Mouse (Mus musculus) neural tube, embryonic 15.5 days (tissue): ENCODE data around the gene Slc13a1. TPM values are rescaled to one million over a fixed set of nuclear protein-coding genes. Genes with fewer than 3 reads are reported as not detected.
A peak's percentile ranks its signal among the peaks of the same experiment; 100 is the strongest.
"Not testable (repeated sequence)": the region's sequence is repeated elsewhere in the genome, so short reads cannot be mapped to it uniquely, and the experiment has no call there.

Experiments
- ATAC-seq: fragments of 200-750 bp; cut with Nextera tagmentation; 2 replicates; pipeline ENCODE4 v1.8.0; 2017; ENCODE audit warnings: mild to moderate bottlenecking, moderate TSS enrichment, moderate library complexity; ENCODE audit not compliant: low FRiP score
- H3K27ac ChIP-seq: fragments of 300-500 bp; sonication (generic); replicated peaks from 2 replicates; pipeline ENCODE4 v1.5.1; 2015; ENCODE audit warnings: mild to moderate bottlenecking, inconsistent platforms
- H3K27me3 ChIP-seq: fragments of 300-500 bp; sonication (generic); replicated peaks from 2 replicates; pipeline ENCODE4 v1.6.1; 2015; ENCODE audit warnings: inconsistent platforms
- H3K36me3 ChIP-seq: fragments of 300-500 bp; sonication (generic); 2 replicates; pipeline ENCODE4 v1.6.1; 2015; ENCODE audit warnings: inconsistent platforms
- H3K4me1 ChIP-seq: fragments of 300-500 bp; sonication (generic); 2 replicates; pipeline ENCODE4 v1.6.1; 2015; ENCODE audit warnings: inconsistent platforms
- H3K4me2 ChIP-seq: fragments of 300-500 bp; sonication (generic); 2 replicates; pipeline ENCODE4 v1.6.1; 2015; ENCODE audit warnings: inconsistent platforms, mild to moderate bottlenecking, moderate library complexity
- H3K4me3 ChIP-seq: fragments of 300-500 bp; sonication (generic); replicated peaks from 2 replicates; pipeline ENCODE4 v1.5.1; 2015; ENCODE audit warnings: mild to moderate bottlenecking, inconsistent platforms
- H3K9ac ChIP-seq: fragments of 300-500 bp; sonication (generic); replicated peaks from 2 replicates; pipeline ENCODE4 v1.6.1; 2015; ENCODE audit warnings: mild to moderate bottlenecking, inconsistent platforms
- H3K9me3 ChIP-seq: fragments of 300-500 bp; sonication (generic); replicated peaks from 2 replicates; pipeline ENCODE4 v1.6.1; 2016; ENCODE audit warnings: inconsistent platforms
- WGBS: fragments of 180-500 bp; shearing (Covaris S2); methylation state at CpG from one replicate; pipeline ENCODE4 v1.1.7; 2015; ENCODE audit warnings: mixed read lengths; 5-methylcytosine and 5-hydroxymethylcytosine counted together
- polyA plus RNA-seq: library from polyadenylated mRNA; unstranded; fragments of >200 nt; fragmentation: Nextera tagmentation; extraction: Ambion mirVana; gene quantifications from 2 replicates; pipeline ENCODE4 v1.2.1, GENCODE M21; 2015

Slc13a1 gene
- 0.18 and 0.19 TPM in 2 replicates for polyA plus RNA-seq

DNA sequence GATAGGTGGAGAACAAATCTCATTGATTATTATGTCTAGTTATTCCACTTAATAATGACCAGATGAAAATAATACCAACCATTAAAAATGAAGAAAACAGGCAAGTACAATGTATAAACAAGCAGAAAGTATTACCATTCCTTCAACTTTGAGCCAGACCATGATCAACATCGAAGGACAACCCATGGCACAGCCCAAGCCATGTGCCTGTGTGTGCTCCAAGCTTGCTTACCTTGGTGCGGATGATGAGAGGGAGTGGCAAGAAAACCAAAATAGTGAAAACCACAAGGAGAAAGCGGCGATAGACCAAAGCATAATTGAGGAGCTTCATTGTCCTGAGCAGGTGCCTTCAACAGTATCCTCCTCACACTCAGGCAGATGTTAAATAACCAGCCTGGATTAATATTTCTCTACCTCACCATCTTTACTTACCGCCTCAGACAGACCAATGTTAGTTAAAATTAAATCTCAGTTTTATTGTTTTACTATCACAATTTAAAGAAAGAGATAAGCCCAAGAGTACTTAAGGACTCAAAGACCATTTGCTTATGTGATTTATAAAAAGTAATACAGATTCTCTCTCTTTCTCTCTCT, at the start of gene Slc13a1:
Gene Slc13a1, minus strand, starts transcription at position 359 of the 594 bp plus-strand sequence.
- Histone ChIP-seq H3K4me1 (no peaks in the 10 kb centered on the region), H3K9ac (no peak within 1 kb of the TSS), H3K27me3 (no peaks in the 10 kb centered on the region), H3K4me3 (no peak within 1 kb of the TSS), H3K9me3 (no peaks in the 10 kb centered on the region), H3K36me3 (no peaks in the 10 kb centered on the region), H3K27ac (no peak within 1 kb of the TSS), H3K4me2 (no peak within 1 kb of the TSS)
- 94% methylated on average over 5 of the region's 5 CpGs for WGBS
- no peak for ATAC-seq

- WGBS, result 87% methylated on average over 3 of the region's 3 CpGs
- no peaks in the 10 kb centered on the region for H3K4me1 ChIP-seq
- H3K4me3 ChIP-seq, result no peak overlapping the region
- H3K27ac ChIP-seq, result no peak overlapping the region
- H3K9ac ChIP-seq, result no peak overlapping the region
- H3K36me3 ChIP-seq, result no peaks in the 10 kb centered on the region
- no peak overlapping the region for H3K4me2 ChIP-seq
- ATAC-seq, result no peak
- no peaks in the 10 kb centered on the region for H3K9me3 ChIP-seq
- H3K27me3 ChIP-seq, result no peaks in the 10 kb centered on the region
These were observed 40.0 kb upstream of the Slc13a1 start for GRCm38 (mm10) chr6:24207866-24208265.

- Histone ChIP-seq H3K27ac (no peak overlapping the region), H3K4me1 (peaks cover 9% of the 10 kb centered on the region; the same call in 1 of the 2 replicates), H3K9me3 (no peaks in the 10 kb centered on the region), H3K36me3 (no peaks in the 10 kb centered on the region), H3K4me3 (no peak overlapping the region), H3K27me3 (no peaks in the 10 kb centered on the region), H3K4me2 (no peak overlapping the region), H3K9ac (no peak overlapping the region)
- no peak for ATAC-seq
- WGBS, result 87% methylated on average over 6 of the region's 6 CpGs
These were observed 34.3 kb upstream of the Slc13a1 start for GRCm38 (mm10) chr6:24202226-24202625.

- ATAC-seq, result peak; percentile 89
- Histone ChIP-seq H3K27me3 (no peaks in the 10 kb centered on the region), H3K4me2 (peak overlapping the region; percentile 41), H3K9me3 (no peaks in the 10 kb centered on the region), H3K4me3 (0 out of 2 replicates have a peak overlapping the region, but pooled peaks have one; percentile 3), H3K9ac (no peak overlapping the region), H3K27ac (peak overlapping the region; percentile 58), H3K4me1 (peaks cover 9% of the 10 kb centered on the region; the same call in 1 of the 2 replicates), H3K36me3 (no peaks in the 10 kb centered on the region)
- WGBS, result 15% methylated on average over 12 of the region's 12 CpGs
These were observed 33.0 kb upstream of the Slc13a1 start for GRCm38 (mm10) chr6:24200644-24201484.

DNA sequence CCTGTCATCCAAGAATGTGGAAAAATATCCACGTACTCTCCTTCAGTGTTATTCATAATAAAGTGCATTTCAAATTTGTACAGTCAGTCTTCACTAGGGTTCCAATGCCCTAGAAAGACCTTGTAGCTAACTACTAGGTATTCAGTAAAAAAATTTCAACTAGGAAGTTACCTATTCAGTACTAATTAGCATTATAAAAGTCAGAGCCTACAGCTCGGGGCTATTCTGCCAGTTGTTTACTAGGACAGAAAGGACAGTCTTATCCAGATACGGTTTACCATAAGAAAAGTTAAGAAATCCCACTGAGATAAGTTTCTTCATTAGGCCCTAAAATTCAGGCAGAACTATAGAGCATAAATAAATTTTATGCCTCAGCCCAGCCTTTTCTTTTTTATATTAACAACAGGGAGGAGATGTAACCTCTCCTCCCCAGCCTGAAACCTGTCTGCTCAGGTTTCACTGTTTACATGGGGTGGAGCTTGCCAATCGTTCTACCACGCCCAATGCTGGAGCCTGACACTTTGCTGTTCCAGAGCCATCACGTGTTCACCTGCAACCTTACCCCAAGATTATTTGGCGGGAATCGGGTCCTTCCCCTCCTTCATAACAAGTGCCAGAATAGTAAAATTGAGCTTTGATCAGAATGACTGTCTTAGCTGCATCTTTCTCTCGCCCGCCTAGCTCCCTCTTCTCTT, 29.8 kb upstream of the Slc13a1 start:
- not testable (repeated sequence) for H3K4me2 ChIP-seq, H3K27me3 ChIP-seq, ATAC-seq, H3K4me3 ChIP-seq, H3K4me1 ChIP-seq, H3K9me3 ChIP-seq, H3K27ac ChIP-seq, H3K9ac ChIP-seq, H3K36me3 ChIP-seq
- WGBS, result 80% methylated on average over 10 of the region's 10 CpGs

- not testable (repeated sequence) for H3K9ac ChIP-seq, ATAC-seq, H3K36me3 ChIP-seq, H3K4me3 ChIP-seq, H3K27me3 ChIP-seq, H3K9me3 ChIP-seq, H3K4me1 ChIP-seq, H3K27ac ChIP-seq, H3K4me2 ChIP-seq
- WGBS, result 49% methylated on average over 5 of the region's 5 CpGs
These were observed 28.5 kb upstream of the Slc13a1 start for GRCm38 (mm10) chr6:24196406-24196805.

DNA sequence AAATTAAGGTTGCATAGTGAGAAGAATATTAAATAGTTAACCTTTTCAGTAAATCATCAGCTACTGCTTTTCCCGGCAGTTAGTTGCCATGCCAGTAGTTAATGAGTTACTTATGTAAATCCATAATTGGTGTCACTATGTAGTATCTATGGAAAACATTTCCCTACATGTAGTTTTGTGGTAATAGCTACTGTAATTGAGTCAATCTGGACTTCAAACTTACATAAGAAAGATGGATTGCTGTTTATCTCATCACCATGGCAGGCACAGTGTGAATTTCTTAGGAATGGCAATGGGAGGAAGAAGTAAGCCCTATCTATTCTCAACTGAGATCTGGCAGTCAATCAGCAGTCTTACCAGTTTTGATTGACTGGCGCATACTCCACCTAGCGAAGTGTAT, 15.5 kb upstream of the Slc13a1 start:
- Histone ChIP-seq H3K36me3 (no peaks in the 10 kb centered on the region), H3K27ac (no peak overlapping the region), H3K4me3 (no peak overlapping the region), H3K9me3 (no peaks in the 10 kb centered on the region), H3K4me2 (no peak overlapping the region), H3K9ac (no peak overlapping the region), H3K27me3 (no peaks in the 10 kb centered on the region), H3K4me1 (no peaks in the 10 kb centered on the region)
- no peak for ATAC-seq
- WGBS, result 82% methylated on average over 3 of the region's 3 CpGs

GRCm38 (mm10) chr6:24175393-24175792, 7.5 kb upstream of the Slc13a1 start:
- H3K9me3 ChIP-seq, result no peaks in the 10 kb centered on the region
- no peak overlapping the region for H3K27ac ChIP-seq
- no peaks in the 10 kb centered on the region for H3K36me3 ChIP-seq
- H3K27me3 ChIP-seq, result no peaks in the 10 kb centered on the region
- H3K9ac ChIP-seq, result no peak overlapping the region
- WGBS, result 85% methylated on average over 3 of the region's 3 CpGs
- H3K4me3 ChIP-seq, result no peak overlapping the region
- ATAC-seq, result no peak
- H3K4me2 ChIP-seq, result no peak overlapping the region
- H3K4me1 ChIP-seq, result no peaks in the 10 kb centered on the region

DNA sequence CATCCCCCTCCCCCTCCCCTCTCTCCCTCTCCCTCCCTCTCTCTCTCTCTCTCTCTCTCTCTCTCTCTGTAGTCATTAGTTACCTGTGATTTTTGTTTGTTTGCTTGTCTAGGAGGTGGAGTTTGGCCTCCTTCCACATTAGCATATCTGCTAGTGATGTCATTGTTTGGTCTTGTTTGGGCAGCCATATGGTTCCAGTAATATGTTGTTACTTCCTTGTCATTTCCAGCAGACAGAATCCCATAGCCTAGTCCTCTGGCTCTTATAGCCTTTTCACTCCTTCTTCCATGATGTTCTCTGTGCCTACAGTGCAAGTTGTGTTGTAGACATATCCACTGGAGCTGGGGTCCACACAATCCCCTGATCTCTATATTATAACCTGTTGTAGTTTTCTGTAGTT, 6.1 kb upstream of the Slc13a1 start:
- H3K4me3 ChIP-seq, result no peak overlapping the region
- H3K9ac ChIP-seq, result no peak overlapping the region
- H3K27me3 ChIP-seq, result no peaks in the 10 kb centered on the region
- no peak for ATAC-seq
- H3K4me2 ChIP-seq, result no peak overlapping the region
- H3K36me3 ChIP-seq, result no peaks in the 10 kb centered on the region
- H3K4me1 ChIP-seq, result no peaks in the 10 kb centered on the region
- no peaks in the 10 kb centered on the region for H3K9me3 ChIP-seq
- no peak overlapping the region for H3K27ac ChIP-seq

DNA sequence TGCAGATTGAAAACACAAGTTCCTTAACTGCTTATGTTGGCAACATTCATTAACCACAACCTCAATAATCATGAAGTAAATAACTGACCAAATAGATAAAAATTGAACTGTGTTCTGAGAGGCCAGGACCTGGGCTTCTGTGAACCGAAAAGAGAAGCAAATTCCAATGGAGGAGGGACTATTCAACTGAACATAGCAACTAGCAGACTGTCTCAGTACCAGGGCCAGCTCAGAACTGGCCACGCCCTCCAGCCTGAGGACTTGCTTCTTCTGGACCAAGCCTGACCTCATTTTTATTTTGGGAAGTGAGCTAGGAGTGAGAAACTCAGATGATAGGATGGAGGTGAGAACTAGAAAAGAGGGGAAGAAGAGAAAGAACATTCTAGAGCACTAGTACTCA, 4.8 kb upstream of the Slc13a1 start:
- Histone ChIP-seq H3K9ac (no peak overlapping the region), H3K4me2 (no peak overlapping the region), H3K9me3 (no peaks in the 10 kb centered on the region), H3K4me3 (no peak overlapping the region), H3K27ac (no peak overlapping the region), H3K27me3 (no peaks in the 10 kb centered on the region), H3K36me3 (no peaks in the 10 kb centered on the region), H3K4me1 (no peaks in the 10 kb centered on the region)
- no peak for ATAC-seq
- 65% methylated on average over 2 of the region's 2 CpGs for WGBS

DNA sequence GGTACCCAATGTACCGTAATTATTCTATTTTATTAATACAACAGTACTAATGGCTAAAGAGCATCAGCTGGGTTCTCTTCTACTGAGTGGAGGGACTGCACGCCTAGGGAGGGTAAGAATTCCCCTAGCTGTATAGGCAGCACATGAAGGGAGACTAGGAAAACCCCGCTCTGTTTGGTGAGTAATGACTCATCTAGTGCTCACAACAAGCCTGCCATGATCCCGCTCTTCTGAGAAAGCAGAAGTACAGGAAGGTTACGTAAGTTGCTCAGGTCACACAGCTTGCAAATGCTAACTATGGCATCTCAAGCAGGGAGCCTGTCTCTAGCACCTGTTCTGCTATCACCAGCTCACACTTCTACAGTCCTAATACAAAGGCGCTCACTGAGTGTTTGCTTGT, 1.1 kb downstream of the Slc13a1 start:
- no peak overlapping the region for H3K9ac ChIP-seq
- H3K27ac ChIP-seq, result no peak overlapping the region
- no peaks in the 10 kb centered on the region for H3K27me3 ChIP-seq
- 89% methylated on average over 6 of the region's 6 CpGs for WGBS
- H3K4me2 ChIP-seq, result no peak overlapping the region
- no peaks in the 10 kb centered on the region for H3K9me3 ChIP-seq
- ATAC-seq, result no peak
- no peak overlapping the region for H3K4me3 ChIP-seq
- H3K36me3 ChIP-seq, result no peaks in the 10 kb centered on the region
- no peaks in the 10 kb centered on the region for H3K4me1 ChIP-seq

- Histone ChIP-seq H3K27me3 (no peaks in the 10 kb centered on the region), H3K9ac (no peak overlapping the region), H3K9me3 (no peaks in the 10 kb centered on the region), H3K27ac (no peak overlapping the region), H3K4me3 (no peak overlapping the region), H3K36me3 (no peaks in the 10 kb centered on the region), H3K4me2 (no peak overlapping the region), H3K4me1 (no peaks in the 10 kb centered on the region)
- WGBS, result 67% methylated on average over 3 of the region's 3 CpGs
- ATAC-seq, result no peak
These were observed 2.6 kb downstream of the Slc13a1 start for GRCm38 (mm10) chr6:24165249-24165648.
